Comparison of ENCODE assay signal across 9 mouse cellular contexts in genomic region chr9:107650708-107651481, GRCm38 (mm10). TPM values are rescaled to one million over a fixed set of nuclear protein-coding genes. Genes with fewer than 3 reads are reported as not detected.
DNase-seq lines count a peak whose midpoint lies in the region; ATAC-seq lines count a peak whose summit lies in the region.
"Had no signal": no experiment of that assay in that cellular context is flagged by ENCODE, and none has a peak within 500 bp of the region (broad histone marks: within the 10 kb centered on the region; RNA-seq: fewer than 3 reads in every experiment).

No protein-coding gene starts in this region.

- H3K36me3 ChIP-seq in heart, embryonic 11.5 days (ENCODE audit: control insufficient read depth, insufficient read depth, low read length) = no peaks in the 10 kb centered on the region
- no peaks in the 10 kb centered on the region for H3K36me3 ChIP-seq in forebrain, embryonic 13.5 days (ENCODE audit: poor library complexity, severe bottlenecking)
- H3K36me3 ChIP-seq in limb, embryonic 15.5 days = no peaks in the 10 kb centered on the region

- 0 out of 2 replicates have a peak overlapping the region, but pooled peaks have one; percentile 16 for H3K9ac ChIP-seq in heart, embryonic 11.5 days (ENCODE audit: low read depth, low read length)
- H3K9ac ChIP-seq in forebrain, embryonic 13.5 days = peak overlapping the region; percentile 26
- no peak overlapping the region for H3K9ac ChIP-seq in limb, embryonic 15.5 days

- 41% methylated on average over 12 of the region's 12 CpGs for WGBS in heart, embryonic 11.5 days (ENCODE audit: insufficient replicate concordance)
- 21% methylated on average over 12 of the region's 12 CpGs for whole genome bisulfite sequencing in forebrain, embryonic 13.5 days
- 28% methylated on average over 12 of the region's 12 CpGs for WGBS in limb, embryonic 15.5 days

- no peak for DNase-seq in heart, adult 9 months (ENCODE audit: low spot score in 2 of 2)
- DNase-seq in Muller cell, postnatal 12 days (ENCODE audit: inconsistent ontology term) = peak; percentile 65
- no peak for DNase-seq in thymus, postnatal 36 days
- DNase-seq in spleen, postnatal 10 days (ENCODE audit: low spot score in 2 of 2) = no peak
- no peak for DNase-seq in adipocyte (ENCODE audit: low spot score)
- DNase-seq: cerebellum, adult 2 months had no signal

- H3K27ac ChIP-seq in heart, embryonic 11.5 days (ENCODE audit: low read depth, low read length) = no peak overlapping the region
- peak overlapping the region; percentile 75 for H3K27ac ChIP-seq in forebrain, embryonic 13.5 days
- H3K27ac ChIP-seq in limb, embryonic 15.5 days = peak overlapping the region; percentile 67

- H3K27me3 ChIP-seq in heart, embryonic 11.5 days (ENCODE audit: control insufficient read depth, insufficient read depth, low read length) = no peaks in the 10 kb centered on the region
- no peaks in the 10 kb centered on the region for H3K27me3 ChIP-seq in forebrain, embryonic 13.5 days
- no peaks in the 10 kb centered on the region for H3K27me3 ChIP-seq in limb, embryonic 15.5 days

- no peaks in the 10 kb centered on the region for H3K9me3 ChIP-seq in heart, embryonic 11.5 days (replicated peaks; ENCODE audit: control insufficient read depth, low read length)
- H3K9me3 ChIP-seq in forebrain, embryonic 13.5 days (replicated peaks) = no peaks in the 10 kb centered on the region
- H3K9me3 ChIP-seq in limb, embryonic 15.5 days = no peaks in the 10 kb centered on the region

- no peak for ATAC-seq in heart, embryonic 11.5 days (replicated peaks; ENCODE audit: insufficient number of reproducible peaks, low FRiP score, low TSS enrichment)
- ATAC-seq in forebrain, embryonic 13.5 days = peak; percentile 81
- ATAC-seq in limb, embryonic 15.5 days (ENCODE audit: insufficient number of reproducible peaks, low FRiP score, low TSS enrichment, low read depth) = no peak

- peaks cover 9% of the 10 kb centered on the region for H3K4me1 ChIP-seq in heart, embryonic 11.5 days (ENCODE audit: control insufficient read depth, insufficient read depth, low read length)
- peaks cover 25% of the 10 kb centered on the region for H3K4me1 ChIP-seq in forebrain, embryonic 13.5 days
- peaks cover 25% of the 10 kb centered on the region for H3K4me1 ChIP-seq in limb, embryonic 15.5 days

- H3K4me3 ChIP-seq in heart, embryonic 11.5 days (ENCODE audit: low read depth, low read length) = no peak overlapping the region
- no peak overlapping the region for H3K4me3 ChIP-seq in forebrain, embryonic 13.5 days
- H3K4me3 ChIP-seq in limb, embryonic 15.5 days = no peak overlapping the region

- no peak overlapping the region for H3K4me2 ChIP-seq in heart, embryonic 11.5 days
- peak overlapping the region; percentile 14; the same call in 1 of the 2 replicates for H3K4me2 ChIP-seq in forebrain, embryonic 13.5 days
- no peak overlapping the region for H3K4me2 ChIP-seq in limb, embryonic 15.5 days

RNA-seq across cellular contexts. Expression of gene Gnai2, which starts 15.7 kb away (rescaled TPM):
- 308 and 316 TPM in 2 replicates for polyA plus RNA-seq in heart, embryonic 11.5 days (2014; fragmentation: Nextera tagmentation; extraction: Ambion mirVana)
- 397 and 426 TPM in 2 replicates for polyA plus RNA-seq in forebrain, embryonic 13.5 days (2015; fragmentation: Nextera tagmentation; extraction: Ambion mirVana)
- polyA plus RNA-seq in limb, embryonic 15.5 days (2015; fragmentation: Nextera tagmentation; extraction: Ambion mirVana) = 385 and 394 TPM in 2 replicates

RNA-seq across cellular contexts. Expression of gene Slc38a3, which starts 18.4 kb away (rescaled TPM):
- polyA plus RNA-seq in heart, embryonic 11.5 days (2014; fragmentation: Nextera tagmentation; extraction: Ambion mirVana) = 2.8 and 3.3 TPM in 2 replicates
- 14.3 and 14.6 TPM in 2 replicates for polyA plus RNA-seq in forebrain, embryonic 13.5 days (2015; fragmentation: Nextera tagmentation; extraction: Ambion mirVana)
- polyA plus RNA-seq in limb, embryonic 15.5 days (2015; fragmentation: Nextera tagmentation; extraction: Ambion mirVana) = 5.0 and 5.1 TPM in 2 replicates

RNA-seq across cellular contexts. Expression of gene Gnat1, which starts 28.6 kb away (rescaled TPM):
- 0.42 and 1.2 TPM in 2 replicates for polyA plus RNA-seq in heart, embryonic 11.5 days (2014; fragmentation: Nextera tagmentation; extraction: Ambion mirVana)
- 1.3 and 1.8 TPM in 2 replicates for polyA plus RNA-seq in forebrain, embryonic 13.5 days (2015; fragmentation: Nextera tagmentation; extraction: Ambion mirVana)
- 2.8 TPM in 2 replicates for polyA plus RNA-seq in limb, embryonic 15.5 days (2015; fragmentation: Nextera tagmentation; extraction: Ambion mirVana)

RNA-seq across cellular contexts. Expression of gene Sema3b, which starts 41.9 kb away (rescaled TPM):
- 5.1 and 5.3 TPM in 2 replicates for polyA plus RNA-seq in heart, embryonic 11.5 days (2014; fragmentation: Nextera tagmentation; extraction: Ambion mirVana)
- 1.8 and 2.0 TPM in 2 replicates for polyA plus RNA-seq in forebrain, embryonic 13.5 days (2015; fragmentation: Nextera tagmentation; extraction: Ambion mirVana)
- 13.6 and 23.6 TPM in 2 replicates for polyA plus RNA-seq in limb, embryonic 15.5 days (2015; fragmentation: Nextera tagmentation; extraction: Ambion mirVana)

RNA-seq across cellular contexts. Expression of gene Sema3f, which starts 59.4 kb away (rescaled TPM):
- 4.6 and 5.8 TPM in 2 replicates for polyA plus RNA-seq in heart, embryonic 11.5 days (2014; fragmentation: Nextera tagmentation; extraction: Ambion mirVana)
- 6.8 and 7.7 TPM in 2 replicates for polyA plus RNA-seq in forebrain, embryonic 13.5 days (2015; fragmentation: Nextera tagmentation; extraction: Ambion mirVana)
- 26.6 and 38.2 TPM in 2 replicates for polyA plus RNA-seq in limb, embryonic 15.5 days (2015; fragmentation: Nextera tagmentation; extraction: Ambion mirVana)
